Mouse (Mus musculus) heart, postnatal 25 days (tissue): ENCODE measurements around the gene Siglecf. TPM values are rescaled to one million over a fixed set of nuclear protein-coding genes. Genes with fewer than 3 reads are reported as not detected.

Experiments used
- DNase-seq: peaks from one replicate; pipeline ENCODE4 v3.0.0; 2022; ENCODE audit warnings: low spot score
- intact Hi-C: fragments of 180-260 bp; cut with DNase I; formaldehyde crosslinking; loops from one replicate; pipeline ENCODE4 v1.15.1; 2025
- total RNA-seq, 2 experiments: library from RNA; stranded (reverse); gene quantifications; 2 replicates each; pipeline ENCODE4 v1.2.3; 2021

The Siglecf gene
- total RNA-seq, 2 experiments from 2014 or later = not detected

GRCm38 (mm10) chr7:43361442-43361841, 10.3 kb downstream of the Siglecf start:
- no peak for DNase-seq
- intact Hi-C loops = no loop called here

- intact Hi-C loops = no loop called here
- DNase-seq = no peak
Measured at GRCm38 (mm10) chr7:43362021-43362420, 10.9 kb downstream of the Siglecf start.

- intact Hi-C loops = loop anchor here (5.0 kb wide), 1 partner anchor 96 kb away; no protein-coding TSS in a partner anchor
- DNase-seq = no peak
Measured at GRCm38 (mm10) chr7:43378226-43378625, 27.1 kb downstream of the Siglecf start.

- no peak for DNase-seq
- intact Hi-C loops = no loop called here
Measured at GRCm38 (mm10) chr7:43392349-43393121, 41.4 kb downstream of the Siglecf start.

GRCm38 (mm10) chr7:43399501-43399900, 48.4 kb downstream of the Siglecf start:
- intact Hi-C loops = no loop called here
- DNase-seq = no peak

- intact Hi-C loops = no loop called here
Measured at GRCm38 (mm10) chr7:43402718-43403117, 51.6 kb downstream of the Siglecf start.

GRCm38 (mm10) chr7:43407573-43407972, 56.4 kb downstream of the Siglecf start:
- intact Hi-C loops = no loop called here
- no peak for DNase-seq

More at GRCm38 (mm10) chr7:43402718-43403117, 51.6 kb downstream of the Siglecf start:
- no peak for DNase-seq

- intact Hi-C loops = no loop called here
- DNase-seq = no peak
Measured at GRCm38 (mm10) chr7:43408131-43408553, 57.0 kb downstream of the Siglecf start, which contains the start of gene Siglecg. TSS of gene Siglecg (plus strand) at chr7:43408204.

- DNase-seq = no peak
- intact Hi-C loops = no loop called here
Measured at GRCm38 (mm10) chr7:43409084-43409483, 57.9 kb downstream of the Siglecf start.

Other genes with a start within 250 kb of the Siglecf start
- not detected for gene Zfp936, start 237.1 kb upstream of the Siglecf start, total RNA-seq
- gene Zfp715, start 38.0 kb upstream of the Siglecf start, total RNA-seq = 10 to 100 TPM; 17.3 to 18.4 TPM
- under 1 TPM; 0.13 to 0.14 TPM for gene Siglecg, start 56.9 kb downstream of the Siglecf start, total RNA-seq
- gene Lim2, start 76.3 kb downstream of the Siglecf start, total RNA-seq = not detected
- not detected for gene Nkg7, start 85.7 kb downstream of the Siglecf start, total RNA-seq
- not detected for gene Cldnd2, start 89.4 kb downstream of the Siglecf start, total RNA-seq
- 1,000 to 10,000 TPM; 1,293 to 1,340 TPM for gene Etfb, start 92.7 kb downstream of the Siglecf start, total RNA-seq
- under 1 TPM; 0.39 to 0.61 TPM for gene Gm45233, start 92.8 kb downstream of the Siglecf start, total RNA-seq
- 1 to 10 TPM in 1 of 2 experiments, under 1 TPM in 1; 0.81 to 1.8 TPM for gene Vsig10l, start 111.8 kb downstream of the Siglecf start, total RNA-seq
- under 1 TPM; 0.13 to 0.22 TPM for gene Iglon5, start 138.7 kb downstream of the Siglecf start, total RNA-seq
- gene 4931406B18Rik, start 154.6 kb downstream of the Siglecf start, total RNA-seq = not detected
- 1 to 10 TPM; 3.2 to 3.4 TPM for gene Cd33, start 193.1 kb downstream of the Siglecf start, total RNA-seq
- gene Zfp658, start 210.9 kb downstream of the Siglecf start, total RNA-seq = 1 to 10 TPM in 1 of 2 experiments, under 1 TPM in 1; 0.70 to 1.1 TPM
- 1 to 10 TPM; 7.4 to 7.7 TPM for gene Zfp719, start 228.3 kb downstream of the Siglecf start, total RNA-seq